Mouse (Mus musculus) bone marrow, adult 2 months (tissue): ENCODE results near the gene Bicral.

Experiments used
- CTCF ChIP-seq: fragments of 200-500 bp; IDR thresholded peaks from 2 replicates; pipeline ENCODE4 v1.5.1; 2011; ENCODE audit warnings: low read length, control low read depth; ENCODE audit not compliant: control insufficient read depth, insufficient read depth
- POLR2A ChIP-seq: fragments of 200-500 bp; IDR thresholded peaks from 2 replicates; pipeline ENCODE4 v1.6.1; 2011; ENCODE audit warnings: low read depth, mild to moderate bottlenecking, control low read depth, low read length, borderline replicate concordance; ENCODE audit not compliant: control insufficient read depth

- TF ChIP-seq POLR2A: no peak
- TF ChIP-seq CTCF: no peak
Observed at GRCm38 (mm10) chr17:46786952-46787351, 71.3 kb downstream of the Bicral start.
